Mouse (Mus musculus) v-Abl transformed pro-B cells (cell line): ENCODE measurements around the gene Kif17.

Source experiments
- in situ Hi-C, 2 experiments: fragments of 400-800 bp; cut with MboI; formaldehyde crosslinking; loops; one replicate each; pipeline ENCODE4 v1.15.1; 2025; ENCODE audit not compliant: unreplicated experiment in 2 of 2

Gene Kif17

GRCm38 (mm10) chr4:138250088-138250960 lies at the start of gene Kif17, which contains the start of gene Sh2d5:
Kif17 (plus strand) TSS chr4:138250435.
Sh2d5 (plus strand) TSS chr4:138250403.
- in situ Hi-C loops, result no loop called here

- in situ Hi-C loops, result no loop called here
These were observed 49.5 kb upstream of the Kif17 start for GRCm38 (mm10) chr4:138200769-138201168.

- in situ Hi-C loops, result no loop called here
These were observed 48.5 kb upstream of the Kif17 start for GRCm38 (mm10) chr4:138201696-138202095.

GRCm38 (mm10) chr4:138210116-138210515 lies 40.1 kb upstream of the Kif17 start:
- in situ Hi-C loops, result loop anchor here in 1 of 2 experiments (5.0 kb wide), 1 partner anchor 72 kb away; no protein-coding TSS in a partner anchor

GRCm38 (mm10) chr4:138213861-138214260 lies 36.4 kb upstream of the Kif17 start:
- in situ Hi-C loops, result loop anchor here in 1 of 2 experiments (5.0 kb wide), 1 partner anchor 68 kb away; no protein-coding TSS in a partner anchor

- in situ Hi-C loops, result loop anchor here in 1 of 2 experiments (5.0 kb wide), 1 partner anchor 47 kb away; no protein-coding TSS in a partner anchor
These were observed 34.5 kb upstream of the Kif17 start for GRCm38 (mm10) chr4:138215671-138216199.

- in situ Hi-C loops, result loop anchor here in 1 of 2 experiments (5.0 kb wide), 1 partner anchor 46 kb away; no protein-coding TSS in a partner anchor
These were observed 33.9 kb upstream of the Kif17 start, which contains the start of gene Hp1bp3 for GRCm38 (mm10) chr4:138216200-138216890. Hp1bp3 (plus strand) TSS chr4:138216296.

GRCm38 (mm10) chr4:138216891-138217392 lies 33.3 kb upstream of the Kif17 start:
- in situ Hi-C loops, result loop anchor here in 1 of 2 experiments (5.0 kb wide), 1 partner anchor 45 kb away; no protein-coding TSS in a partner anchor

- in situ Hi-C loops, result loop anchor here in 1 of 2 experiments (5.0 kb wide), 1 partner anchor 45 kb away; no protein-coding TSS in a partner anchor
These were observed 32.8 kb upstream of the Kif17 start for GRCm38 (mm10) chr4:138217441-138217840.

- in situ Hi-C loops, result loop anchor here in 1 of 2 experiments (5.0 kb wide), 1 partner anchor 44 kb away; no protein-coding TSS in a partner anchor
These were observed 32.1 kb upstream of the Kif17 start for GRCm38 (mm10) chr4:138217951-138218685.

- in situ Hi-C loops, result loop anchor here in 1 of 2 experiments (5.0 kb wide), 1 partner anchor 43 kb away; no protein-coding TSS in a partner anchor
These were observed 30.9 kb upstream of the Kif17 start for GRCm38 (mm10) chr4:138219331-138219730.

GRCm38 (mm10) chr4:138220761-138221160 lies 29.5 kb upstream of the Kif17 start:
- in situ Hi-C loops, result no loop called here

- in situ Hi-C loops, result no loop called here
These were observed 28.8 kb upstream of the Kif17 start for GRCm38 (mm10) chr4:138221406-138221805.

- in situ Hi-C loops, result no loop called here
These were observed 27.8 kb upstream of the Kif17 start for GRCm38 (mm10) chr4:138222396-138222795.

GRCm38 (mm10) chr4:138223623-138224022 lies 26.6 kb upstream of the Kif17 start:
- in situ Hi-C loops, result no loop called here

GRCm38 (mm10) chr4:138246756-138247665 lies 3.2 kb upstream of the Kif17 start:
- in situ Hi-C loops, result loop anchor here (5.0 kb wide), 1 partner anchor 35 kb away; no protein-coding TSS in a partner anchor

- in situ Hi-C loops, result no loop called here
These were observed 1.6 kb downstream of the Kif17 start for GRCm38 (mm10) chr4:138251819-138252218.

GRCm38 (mm10) chr4:138252231-138252630 lies 2.0 kb downstream of the Kif17 start:
- in situ Hi-C loops, result no loop called here
